Mouse (Mus musculus): Measurements from ENCODE around the gene Lin52. TPM values are rescaled to one million over a fixed set of nuclear protein-coding genes. Genes with fewer than 3 reads are reported as not detected.

The Lin52 gene
- polyA plus RNA-seq, 1 experiment from 2014 or later = 8.0 TPM

DNA sequence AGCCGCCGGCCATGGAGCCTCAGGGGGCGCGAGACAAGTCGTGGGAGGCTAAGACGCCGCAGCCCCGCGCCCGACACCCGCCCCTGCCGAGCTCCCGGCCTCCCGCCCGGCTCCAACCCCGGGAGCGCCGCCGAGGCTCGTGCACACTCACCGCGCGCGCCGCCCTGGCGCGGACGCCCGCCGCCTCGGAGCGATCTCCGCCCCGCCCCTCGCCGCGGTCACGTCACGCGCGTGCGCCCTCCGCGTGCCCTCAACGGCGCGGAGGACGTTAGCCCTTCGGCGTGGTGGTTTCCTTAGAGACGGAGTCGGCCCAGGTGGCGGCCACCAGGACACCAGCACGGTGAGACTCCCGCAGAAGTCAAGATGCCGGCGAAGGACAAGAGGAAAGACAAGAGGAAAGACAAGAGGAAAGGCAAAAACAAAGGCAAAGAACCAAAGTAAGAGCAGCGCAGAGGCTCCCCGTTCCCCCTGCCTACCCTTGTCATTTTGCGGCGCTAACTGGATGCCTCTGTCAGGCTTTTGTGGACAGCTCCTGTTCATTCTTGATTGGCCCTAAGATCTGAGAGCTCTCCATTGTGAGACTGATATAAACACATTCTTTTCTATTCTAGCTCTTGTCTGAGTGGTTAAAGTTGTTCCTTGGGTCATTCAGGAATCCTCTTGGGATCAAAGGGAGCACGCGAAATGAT, 42.3 kb upstream of the Lin52 start, which contains the start of the genes Entpd5 and Bbof1:
Gene Entpd5 (minus strand): TSS at position 211 of the 689 bp plus-strand sequence.
Gene Bbof1 (plus strand): TSS at position 253 of the 689 bp plus-strand sequence.
- H3K4me3 ChIP-seq (ENCODE audit: low read depth, low read length) = peak within 1 kb of the TSS; percentile 79
- H3K27ac ChIP-seq (ENCODE audit: low read depth, low read length) = peak within 1 kb of the TSS; percentile 85
- H3K4me1 ChIP-seq (replicated peaks; ENCODE audit: control insufficient read depth, insufficient read depth, low read length) = no peaks in the 10 kb centered on the region
- TF ChIP-seq CTCF (IDR thresholded peaks at IDR 0.05; ENCODE audit: low read depth) = no peak; the same call in 1 of the 2 replicates
- no peaks in the 10 kb centered on the region for H3K27me3 ChIP-seq (replicated peaks; ENCODE audit: control insufficient read depth, insufficient read depth, low read length)
- H3K9ac ChIP-seq (ENCODE audit: low read depth, low read length) = peak within 1 kb of the TSS; percentile 75
- H3K9me3 ChIP-seq (ENCODE audit: control insufficient read depth) = no peaks in the 10 kb centered on the region
- H3K4me2 ChIP-seq (replicated peaks; ENCODE audit: low read depth) = peak within 1 kb of the TSS; percentile 95
- WGBS = 2% methylated on average over 63 of the region's 63 CpGs
- no peaks in the 10 kb centered on the region for H3K36me3 ChIP-seq (ENCODE audit: control insufficient read depth, insufficient read depth)
- peak; percentile 92 for ATAC-seq

DNA sequence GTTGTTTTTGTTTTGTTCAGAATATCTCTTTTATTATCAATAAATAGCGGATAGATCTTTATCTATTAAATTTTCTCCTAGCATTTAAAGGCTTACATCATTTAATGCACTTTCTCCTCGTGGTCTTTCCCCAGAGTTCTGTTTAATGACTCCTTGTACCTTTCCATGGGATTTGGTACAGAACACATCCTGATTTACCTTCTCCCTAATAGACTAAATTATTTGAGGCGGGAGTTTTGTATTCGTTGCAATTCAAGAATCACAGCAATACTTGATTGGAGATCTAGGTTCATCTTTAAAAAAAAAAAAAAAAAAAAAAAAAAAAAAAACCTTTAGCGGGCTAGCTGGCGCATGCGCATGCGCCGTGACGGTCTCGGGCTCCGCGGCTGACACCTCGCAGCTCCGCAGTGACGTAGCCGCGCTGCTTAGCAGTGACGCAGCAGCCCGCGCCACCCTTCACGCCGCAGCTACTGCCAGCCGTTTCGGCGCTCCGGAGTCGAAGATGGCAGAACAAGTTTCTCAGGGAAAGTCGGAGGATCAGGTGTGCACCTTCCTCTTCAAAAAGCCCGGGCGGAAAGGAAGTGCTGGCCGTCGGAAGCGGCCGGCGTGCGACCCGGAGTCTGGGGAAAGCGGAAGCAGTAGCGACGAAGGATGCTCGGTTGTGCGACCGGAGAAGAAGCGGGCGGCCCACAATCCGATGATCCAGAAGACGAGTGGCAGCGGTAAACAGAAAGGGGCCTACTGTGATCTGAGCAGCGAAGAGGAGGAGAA, 34.2 kb upstream of the Lin52 start, which contains the start of gene Rnf113a2:
Gene Rnf113a2 (plus strand): TSS at position 363 of the 771 bp plus-strand sequence.
- Histone ChIP-seq H3K27me3 (replicated peaks; ENCODE audit: control insufficient read depth, insufficient read depth, low read length) (no peaks in the 10 kb centered on the region), H3K4me3 (ENCODE audit: low read depth, low read length) (peak within 1 kb of the TSS; percentile 58), H3K27ac (ENCODE audit: low read depth, low read length) (peak within 1 kb of the TSS; percentile 46; the same call in 1 of the 2 replicates), H3K4me1 (replicated peaks; ENCODE audit: control insufficient read depth, insufficient read depth, low read length) (no peaks in the 10 kb centered on the region), H3K9me3 (ENCODE audit: control insufficient read depth) (no peaks in the 10 kb centered on the region), H3K9ac (ENCODE audit: low read depth, low read length) (peak within 1 kb of the TSS; percentile 62), H3K36me3 (ENCODE audit: control insufficient read depth, insufficient read depth) (no peaks in the 10 kb centered on the region), H3K4me2 (replicated peaks; ENCODE audit: low read depth) (peak within 1 kb of the TSS; percentile 70)
- no peak for TF ChIP-seq CTCF (IDR thresholded peaks at IDR 0.05; ENCODE audit: low read depth)
- WGBS = 4% methylated on average over 50 of the region's 50 CpGs
- peak; percentile 89 for ATAC-seq

DNA sequence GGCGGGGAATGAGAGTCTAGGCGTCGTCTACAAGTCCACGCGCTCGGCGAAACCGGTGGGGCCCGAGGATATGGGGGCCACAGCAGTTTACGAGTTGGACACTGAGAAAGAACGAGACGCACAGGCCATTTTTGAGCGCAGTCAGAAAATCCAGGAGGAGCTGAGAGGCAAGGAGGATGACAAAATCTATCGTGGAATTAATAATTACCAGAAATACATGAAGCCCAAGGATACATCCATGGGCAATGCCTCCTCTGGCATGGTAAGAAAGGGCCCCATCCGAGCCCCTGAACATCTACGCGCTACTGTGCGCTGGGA, 33.7 kb upstream of the Lin52 start:
- Histone ChIP-seq H3K9ac (ENCODE audit: low read depth, low read length) (peak overlapping the region; percentile 62), H3K4me2 (replicated peaks; ENCODE audit: low read depth) (peak overlapping the region; percentile 70), H3K4me1 (replicated peaks; ENCODE audit: control insufficient read depth, insufficient read depth, low read length) (no peaks in the 10 kb centered on the region), H3K4me3 (ENCODE audit: low read depth, low read length) (peak overlapping the region; percentile 58), H3K36me3 (ENCODE audit: control insufficient read depth, insufficient read depth) (no peaks in the 10 kb centered on the region), H3K27ac (ENCODE audit: low read depth, low read length) (no peak overlapping the region; the same call in 1 of the 2 replicates), H3K9me3 (ENCODE audit: control insufficient read depth) (no peaks in the 10 kb centered on the region), H3K27me3 (replicated peaks; ENCODE audit: control insufficient read depth, insufficient read depth, low read length) (no peaks in the 10 kb centered on the region)
- 35% methylated on average over 18 of the region's 18 CpGs for WGBS
- ATAC-seq = no peak
- TF ChIP-seq CTCF (IDR thresholded peaks at IDR 0.05; ENCODE audit: low read depth) = no peak

DNA sequence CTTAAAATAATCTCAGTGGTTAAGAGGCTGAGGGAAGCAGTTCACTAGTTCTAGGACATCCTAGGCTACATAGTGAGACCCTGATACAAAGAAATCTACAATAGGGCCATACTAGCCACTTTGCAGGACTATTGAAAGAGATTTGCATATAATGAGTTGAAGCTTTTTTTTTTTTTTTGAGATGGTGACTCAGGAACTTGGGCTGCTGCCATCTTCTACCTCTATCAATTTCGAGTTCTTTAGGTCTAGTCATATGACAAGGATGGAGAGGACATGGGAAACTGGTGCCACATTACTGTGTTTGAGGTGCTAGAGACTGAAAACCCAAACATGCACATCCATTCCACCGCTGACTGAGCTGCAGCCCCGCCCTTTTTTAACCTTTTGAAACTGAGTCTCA, 27.2 kb upstream of the Lin52 start:
- ATAC-seq = no peak
- Histone ChIP-seq H3K4me3 (ENCODE audit: low read depth, low read length) (no peak overlapping the region), H3K27ac (ENCODE audit: low read depth, low read length) (no peak overlapping the region), H3K4me1 (replicated peaks; ENCODE audit: control insufficient read depth, insufficient read depth, low read length) (no peaks in the 10 kb centered on the region), H3K27me3 (replicated peaks; ENCODE audit: control insufficient read depth, insufficient read depth, low read length) (no peaks in the 10 kb centered on the region), H3K9ac (ENCODE audit: low read depth, low read length) (no peak overlapping the region), H3K36me3 (ENCODE audit: control insufficient read depth, insufficient read depth) (no peaks in the 10 kb centered on the region), H3K9me3 (ENCODE audit: control insufficient read depth) (no peaks in the 10 kb centered on the region), H3K4me2 (replicated peaks; ENCODE audit: low read depth) (no peak overlapping the region)
- WGBS = 68% methylated on average over 3 of the region's 3 CpGs
- no peak for TF ChIP-seq CTCF (IDR thresholded peaks at IDR 0.05; ENCODE audit: low read depth)

DNA sequence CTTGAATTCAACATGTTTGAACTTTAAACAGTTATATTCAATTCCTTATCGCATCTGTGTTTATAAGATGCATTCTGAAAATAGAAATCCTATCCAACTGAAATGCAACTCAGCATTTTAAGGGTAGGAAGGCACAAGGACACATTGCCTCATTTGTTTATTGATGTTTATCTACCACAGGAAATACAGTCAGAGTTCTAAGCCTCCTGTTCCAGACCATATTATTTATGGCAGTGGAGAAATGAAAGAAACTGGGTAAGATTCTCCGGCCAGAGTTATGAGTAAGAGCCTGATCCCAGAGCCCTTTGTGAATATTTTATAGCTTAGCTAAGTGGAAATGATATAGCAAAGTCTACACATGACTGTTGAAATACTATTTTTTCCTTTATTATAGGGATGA, 21.4 kb upstream of the Lin52 start:
- Histone ChIP-seq H3K9ac (ENCODE audit: low read depth, low read length) (no peak overlapping the region), H3K4me3 (ENCODE audit: low read depth, low read length) (no peak overlapping the region), H3K4me1 (replicated peaks; ENCODE audit: control insufficient read depth, insufficient read depth, low read length) (no peaks in the 10 kb centered on the region), H3K27ac (ENCODE audit: low read depth, low read length) (no peak overlapping the region), H3K9me3 (ENCODE audit: control insufficient read depth) (no peaks in the 10 kb centered on the region), H3K27me3 (replicated peaks; ENCODE audit: control insufficient read depth, insufficient read depth, low read length) (no peaks in the 10 kb centered on the region), H3K36me3 (ENCODE audit: control insufficient read depth, insufficient read depth) (peaks cover 8% of the 10 kb centered on the region), H3K4me2 (replicated peaks; ENCODE audit: low read depth) (no peak overlapping the region)
- WGBS = 65% methylated on average over 2 of the region's 2 CpGs
- ATAC-seq = no peak
- TF ChIP-seq CTCF (IDR thresholded peaks at IDR 0.05; ENCODE audit: low read depth) = no peak

DNA sequence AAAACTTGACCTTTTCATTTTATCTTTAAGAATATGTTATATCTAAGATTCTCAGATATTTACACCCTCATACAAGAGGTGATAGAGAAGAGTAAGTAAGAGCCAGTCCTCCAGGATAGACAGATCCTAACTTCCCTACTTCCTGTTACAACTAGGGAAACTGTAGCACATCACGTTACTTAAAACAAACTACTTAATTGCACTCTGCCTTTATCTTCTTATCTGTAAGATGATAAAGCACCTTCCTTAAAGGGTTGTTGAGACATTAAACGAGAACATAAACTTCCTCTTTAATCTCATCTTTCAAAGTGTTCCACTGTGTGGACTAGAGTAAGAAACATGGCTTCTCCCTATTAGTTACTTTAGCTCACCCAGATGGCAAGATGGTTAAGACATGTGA, 12.5 kb upstream of the Lin52 start:
- Histone ChIP-seq H3K36me3 (ENCODE audit: control insufficient read depth, insufficient read depth) (peaks cover 7% of the 10 kb centered on the region; the same call in 1 of the 2 replicates), H3K9ac (ENCODE audit: low read depth, low read length) (no peak overlapping the region), H3K4me3 (ENCODE audit: low read depth, low read length) (no peak overlapping the region), H3K4me2 (replicated peaks; ENCODE audit: low read depth) (no peak overlapping the region), H3K27ac (ENCODE audit: low read depth, low read length) (no peak overlapping the region), H3K9me3 (ENCODE audit: control insufficient read depth) (no peaks in the 10 kb centered on the region), H3K4me1 (replicated peaks; ENCODE audit: control insufficient read depth, insufficient read depth, low read length) (no peaks in the 10 kb centered on the region), H3K27me3 (replicated peaks; ENCODE audit: control insufficient read depth, insufficient read depth, low read length) (no peaks in the 10 kb centered on the region)
- 18% methylated on average over 2 of the region's 2 CpGs for WGBS
- ATAC-seq = no peak
- no peak for TF ChIP-seq CTCF (IDR thresholded peaks at IDR 0.05; ENCODE audit: low read depth)
